Mouse (Mus musculus) gastrocnemius, adult 2 months (tissue): ENCODE results near the gene Strada. TPM values are rescaled to one million over a fixed set of nuclear protein-coding genes. Genes with fewer than 3 reads are reported as not detected.
"Not testable (repeated sequence)": the region's sequence is repeated elsewhere in the genome, so short reads cannot be mapped to it uniquely, and the experiment has no call there.

Experiments
- DNase-seq: peaks from one replicate; pipeline ENCODE4 v3.0.0; 2022
- H3K27ac ChIP-seq: fragments of 200-600 bp; 2 replicates; pipeline ENCODE4 v1.8.1; 2022; ENCODE audit warnings: mild to moderate bottlenecking
- H3K4me3 ChIP-seq: fragments of 200-600 bp; 2 replicates; pipeline ENCODE4 v1.8.1; 2022; ENCODE audit warnings: mild to moderate bottlenecking, moderate library complexity
- CTCF ChIP-seq: fragments of 200-600 bp; IDR thresholded peaks from 2 replicates; pipeline ENCODE4 v1.8.1; 2022; ENCODE audit warnings: antibody characterized with exemption, mild to moderate bottlenecking, moderate library complexity
- intact Hi-C: fragments of 180-260 bp; cut with DNase I; formaldehyde crosslinking; loops from one replicate; pipeline ENCODE4 v1.15.1; 2025
- total RNA-seq, 2 experiments: library from RNA; stranded (reverse); gene quantifications; 2 replicates each; pipeline ENCODE4 v1.2.3; 2021

Strada gene
- total RNA-seq, 2 experiments from 2014 or later: 10.0 to 10.5 TPM

GRCm38 (mm10) chr11:106129477-106129876 is 72.5 kb downstream of the Strada start:
- DNase-seq: no peak
- TF ChIP-seq CTCF: no peak
- H3K27ac ChIP-seq: no peak overlapping the region
- H3K4me3 ChIP-seq: no peak overlapping the region
- intact Hi-C loops: no loop called here

- intact Hi-C loops, H3K4me3 ChIP-seq, DNase-seq, H3K27ac ChIP-seq: not testable (repeated sequence)
Observed at GRCm38 (mm10) chr11:106126727-106127373, 75.1 kb downstream of the Strada start.

- H3K27ac ChIP-seq: no peak overlapping the region
- intact Hi-C loops: no loop called here
- no peak for DNase-seq
- TF ChIP-seq CTCF: no peak
- no peak overlapping the region for H3K4me3 ChIP-seq
Observed at GRCm38 (mm10) chr11:106125827-106126226, 76.1 kb downstream of the Strada start.

GRCm38 (mm10) chr11:106124784-106125183 is 77.2 kb downstream of the Strada start:
- DNase-seq: no peak
- no peak for TF ChIP-seq CTCF
- no peak overlapping the region for H3K4me3 ChIP-seq
- intact Hi-C loops: no loop called here
- H3K27ac ChIP-seq: no peak overlapping the region

- no peak overlapping the region for H3K4me3 ChIP-seq
- TF ChIP-seq CTCF: no peak
- DNase-seq: no peak
- intact Hi-C loops: no loop called here
- H3K27ac ChIP-seq: peak overlapping the region; percentile 40
Observed at GRCm38 (mm10) chr11:106122736-106123135, 79.2 kb downstream of the Strada start.

GRCm38 (mm10) chr11:106122221-106122620 is 79.7 kb downstream of the Strada start:
- H3K4me3 ChIP-seq: no peak overlapping the region
- DNase-seq: no peak
- peak overlapping the region; percentile 40 for H3K27ac ChIP-seq
- no peak for TF ChIP-seq CTCF
- intact Hi-C loops: no loop called here

Other genes starting within 250 kb of the Strada start
- 1 to 10 TPM; 3.9 to 4.7 TPM for gene Cyb561, start 248.8 kb downstream of the Strada start, total RNA-seq
- gene Ace, start 234.2 kb downstream of the Strada start, total RNA-seq: 10 to 100 TPM; 18.4 to 24.6 TPM
- gene Ace3, start 207.5 kb downstream of the Strada start, total RNA-seq: not detected
- not detected for gene Kcnh6, start 194.0 kb downstream of the Strada start, total RNA-seq
- 10 to 100 TPM; 23.9 to 28.2 TPM for gene Dcaf7, start 165.3 kb downstream of the Strada start, total RNA-seq
- 10 to 100 TPM; 33.5 to 50.1 TPM for gene Taco1, start 136.1 kb downstream of the Strada start, total RNA-seq
- 10 to 100 TPM; 23.2 to 25.7 TPM for gene Map3k3, start 117.6 kb downstream of the Strada start, total RNA-seq
- not detected for gene Gm10840, start 41.3 kb downstream of the Strada start, total RNA-seq
- gene Limd2, start 41.3 kb downstream of the Strada start, total RNA-seq: 1 to 10 TPM; 1.3 to 1.7 TPM
- gene Ccdc47, start 14.2 kb upstream of the Strada start, total RNA-seq: 10 to 100 TPM; 68.3 to 78.9 TPM
- gene Ddx42, start 14.8 kb upstream of the Strada start, total RNA-seq: 10 to 100 TPM; 24.3 to 24.7 TPM
- 10 to 100 TPM; 21.9 to 22.3 TPM for gene Ftsj3, start 53.9 kb upstream of the Strada start, total RNA-seq
- gene Psmc5, start 54.0 kb upstream of the Strada start, total RNA-seq: 100 to 1,000 TPM; 121 to 132 TPM
- 10 to 100 TPM; 10.8 to 12.8 TPM for gene Smarcd2, start 70.8 kb upstream of the Strada start, total RNA-seq
- under 1 TPM; 0.08 TPM for gene Tcam1, start 74.5 kb upstream of the Strada start, total RNA-seq
- gene Gh, start 99.7 kb upstream of the Strada start, total RNA-seq: not detected
- gene Cd79b, start 112.6 kb upstream of the Strada start, total RNA-seq: under 1 TPM; 0.28 to 0.64 TPM
- 100 to 1,000 TPM; 439 to 468 TPM for gene Scn4a, start 151.1 kb upstream of the Strada start, total RNA-seq
- 1 to 10 TPM; 3.9 to 6.5 TPM for gene Prr29, start 163.3 kb upstream of the Strada start, total RNA-seq
- gene Icam2, start 185.9 kb upstream of the Strada start, total RNA-seq: 1 to 10 TPM; 4.2 to 6.2 TPM